Mouse (Mus musculus): ENCODE measurements around the gene Ankrd49.

Ankrd49 gene

GRCm38 (mm10) chr9:14787356-14787755 lies 2.7 kb upstream of the Ankrd49 start:
- Histone ChIP-seq H3K9me3 (ENCODE audit: low read length) (no peaks in the 10 kb centered on the region), H3K36me3 (ENCODE audit: insufficient read depth, low read length) (peaks cover 72% of the 10 kb centered on the region), H3K4me3 (replicated peaks; ENCODE audit: low read length) (no peak overlapping the region), H3K27me3 (ENCODE audit: insufficient read depth, low read length) (no peaks in the 10 kb centered on the region), H3K4me1 (replicated peaks; ENCODE audit: low read depth, low read length) (peaks cover 42% of the 10 kb centered on the region)
- TF ChIP-seq POU5F1 (IDR thresholded peaks at IDR 0.05; ENCODE audit: borderline replicate concordance, low read length) (no peak), CTCF (conservative IDR thresholded peaks at IDR 0.05; ENCODE audit: low read length) (no peak), NANOG (IDR thresholded peaks at IDR 0.05; ENCODE audit: borderline replicate concordance, low read length) (no peak)

- H3K4me3 ChIP-seq (replicated peaks; ENCODE audit: low read length) = 0 out of 2 replicates have a peak overlapping the region, but pooled peaks have one; percentile 8
- no peak for TF ChIP-seq CTCF (conservative IDR thresholded peaks at IDR 0.05; ENCODE audit: low read length)
- TF ChIP-seq NANOG (IDR thresholded peaks at IDR 0.05; ENCODE audit: borderline replicate concordance, low read length) = no peak
- no peak for TF ChIP-seq POU5F1 (IDR thresholded peaks at IDR 0.05; ENCODE audit: borderline replicate concordance, low read length)
- no peaks in the 10 kb centered on the region for H3K9me3 ChIP-seq (ENCODE audit: low read length)
- no peaks in the 10 kb centered on the region for H3K27me3 ChIP-seq (ENCODE audit: insufficient read depth, low read length)
- peaks cover 19% of the 10 kb centered on the region for H3K4me1 ChIP-seq (replicated peaks; ENCODE audit: low read depth, low read length)
- H3K36me3 ChIP-seq (ENCODE audit: insufficient read depth, low read length) = peaks cover 34% of the 10 kb centered on the region
These were observed 6.3 kb downstream of the Ankrd49 start for GRCm38 (mm10) chr9:14778341-14778740.

GRCm38 (mm10) chr9:14773813-14774212 lies 10.8 kb downstream of the Ankrd49 start:
- Histone ChIP-seq H3K4me1 (replicated peaks; ENCODE audit: low read depth, low read length) (peaks cover 21% of the 10 kb centered on the region), H3K36me3 (ENCODE audit: insufficient read depth, low read length) (no peaks in the 10 kb centered on the region), H3K27me3 (ENCODE audit: insufficient read depth, low read length) (peaks cover 26% of the 10 kb centered on the region), H3K4me3 (replicated peaks; ENCODE audit: low read length) (no peak overlapping the region), H3K9me3 (ENCODE audit: low read length) (no peaks in the 10 kb centered on the region)
- TF ChIP-seq POU5F1 (IDR thresholded peaks at IDR 0.05; ENCODE audit: borderline replicate concordance, low read length) (no peak), NANOG (IDR thresholded peaks at IDR 0.05; ENCODE audit: borderline replicate concordance, low read length) (no peak), CTCF (conservative IDR thresholded peaks at IDR 0.05; ENCODE audit: low read length) (no peak)

GRCm38 (mm10) chr9:14772074-14772473 lies 12.6 kb downstream of the Ankrd49 start:
- Histone ChIP-seq H3K9me3 (ENCODE audit: low read length) (no peaks in the 10 kb centered on the region), H3K4me3 (replicated peaks; ENCODE audit: low read length) (no peak overlapping the region), H3K27me3 (ENCODE audit: insufficient read depth, low read length) (peaks cover 34% of the 10 kb centered on the region), H3K4me1 (replicated peaks; ENCODE audit: low read depth, low read length) (peaks cover 11% of the 10 kb centered on the region), H3K36me3 (ENCODE audit: insufficient read depth, low read length) (no peaks in the 10 kb centered on the region)
- TF ChIP-seq CTCF (conservative IDR thresholded peaks at IDR 0.05; ENCODE audit: low read length) (no peak), POU5F1 (IDR thresholded peaks at IDR 0.05; ENCODE audit: borderline replicate concordance, low read length) (no peak), NANOG (IDR thresholded peaks at IDR 0.05; ENCODE audit: borderline replicate concordance, low read length) (no peak)

GRCm38 (mm10) chr9:14770803-14771471 lies 13.7 kb downstream of the Ankrd49 start, which contains the start of gene 1700012B09Rik:
Gene 1700012B09Rik (minus strand): TSS chr9:14771030.
- TF ChIP-seq POU5F1 (IDR thresholded peaks at IDR 0.05; ENCODE audit: borderline replicate concordance, low read length) = no peak
- Histone ChIP-seq H3K4me1 (replicated peaks; ENCODE audit: low read depth, low read length) (peaks cover 11% of the 10 kb centered on the region), H3K4me3 (replicated peaks; ENCODE audit: low read length) (peak within 1 kb of the TSS; percentile 51), H3K36me3 (ENCODE audit: insufficient read depth, low read length) (no peaks in the 10 kb centered on the region), H3K27me3 (ENCODE audit: insufficient read depth, low read length) (peaks cover 34% of the 10 kb centered on the region), H3K9me3 (ENCODE audit: low read length) (no peaks in the 10 kb centered on the region)

- no peak overlapping the region for H3K4me3 ChIP-seq (replicated peaks; ENCODE audit: low read length)
These were observed 14.8 kb downstream of the Ankrd49 start for GRCm38 (mm10) chr9:14769811-14770210.

GRCm38 (mm10) chr9:14764765-14765164 lies 19.9 kb downstream of the Ankrd49 start:
- Histone ChIP-seq H3K4me3 (replicated peaks; ENCODE audit: low read length) (no peak overlapping the region), H3K9me3 (ENCODE audit: low read length) (no peaks in the 10 kb centered on the region), H3K4me1 (replicated peaks; ENCODE audit: low read depth, low read length) (peaks cover 6% of the 10 kb centered on the region), H3K27me3 (ENCODE audit: insufficient read depth, low read length) (peaks cover 33% of the 10 kb centered on the region), H3K36me3 (ENCODE audit: insufficient read depth, low read length) (no peaks in the 10 kb centered on the region)
- TF ChIP-seq NANOG (IDR thresholded peaks at IDR 0.05; ENCODE audit: borderline replicate concordance, low read length) (no peak), CTCF (conservative IDR thresholded peaks at IDR 0.05; ENCODE audit: low read length) (peak; percentile 87)

More at GRCm38 (mm10) chr9:14769811-14770210, 14.8 kb downstream of the Ankrd49 start:
- no peak for TF ChIP-seq NANOG (IDR thresholded peaks at IDR 0.05; ENCODE audit: borderline replicate concordance, low read length)
- Histone ChIP-seq H3K36me3 (ENCODE audit: insufficient read depth, low read length) (no peaks in the 10 kb centered on the region), H3K9me3 (ENCODE audit: low read length) (no peaks in the 10 kb centered on the region), H3K4me1 (replicated peaks; ENCODE audit: low read depth, low read length) (peaks cover 15% of the 10 kb centered on the region), H3K27me3 (ENCODE audit: insufficient read depth, low read length) (peaks cover 38% of the 10 kb centered on the region)

GRCm38 (mm10) chr9:14759261-14759660 lies 25.4 kb downstream of the Ankrd49 start:
- no peaks in the 10 kb centered on the region for H3K36me3 ChIP-seq (ENCODE audit: insufficient read depth, low read length)
- H3K9me3 ChIP-seq (ENCODE audit: low read length) = no peaks in the 10 kb centered on the region
- peaks cover 30% of the 10 kb centered on the region for H3K27me3 ChIP-seq (ENCODE audit: insufficient read depth, low read length)
- H3K4me3 ChIP-seq (replicated peaks; ENCODE audit: low read length) = no peak overlapping the region
- TF ChIP-seq NANOG (IDR thresholded peaks at IDR 0.05; ENCODE audit: borderline replicate concordance, low read length) (no peak), POU5F1 (IDR thresholded peaks at IDR 0.05; ENCODE audit: borderline replicate concordance, low read length) (no peak), CTCF (conservative IDR thresholded peaks at IDR 0.05; ENCODE audit: low read length) (no peak)
- H3K4me1 ChIP-seq (replicated peaks; ENCODE audit: low read depth, low read length) = no peaks in the 10 kb centered on the region

- H3K36me3 ChIP-seq (ENCODE audit: insufficient read depth, low read length) = no peaks in the 10 kb centered on the region
- no peak overlapping the region for H3K4me3 ChIP-seq (replicated peaks; ENCODE audit: low read length)
- H3K9me3 ChIP-seq (ENCODE audit: low read length) = no peaks in the 10 kb centered on the region
- no peaks in the 10 kb centered on the region for H3K4me1 ChIP-seq (replicated peaks; ENCODE audit: low read depth, low read length)
- H3K27me3 ChIP-seq (ENCODE audit: insufficient read depth, low read length) = peaks cover 28% of the 10 kb centered on the region
- TF ChIP-seq NANOG (IDR thresholded peaks at IDR 0.05; ENCODE audit: borderline replicate concordance, low read length) (no peak), CTCF (conservative IDR thresholded peaks at IDR 0.05; ENCODE audit: low read length) (no peak), POU5F1 (IDR thresholded peaks at IDR 0.05; ENCODE audit: borderline replicate concordance, low read length) (no peak)
These were observed 26.1 kb downstream of the Ankrd49 start for GRCm38 (mm10) chr9:14758590-14758989.
